Mouse (Mus musculus): Measurements from ENCODE around the gene Ciart.
"Not testable (repeated sequence)": the region's sequence is repeated elsewhere in the genome, so short reads cannot be mapped to it uniquely, and the experiment has no call there.

The Ciart gene

GRCm38 (mm10) chr3:95865050-95865449 lies 17.0 kb downstream of the Ciart start:
- DNase-seq (ENCODE audit: low spot score), result no peak

- DNase-seq (ENCODE audit: low spot score), result no peak
These were observed 18.5 kb downstream of the Ciart start for GRCm38 (mm10) chr3:95863578-95863977.

GRCm38 (mm10) chr3:95861796-95862195 lies 20.3 kb downstream of the Ciart start:
- peak; percentile 70 for DNase-seq (ENCODE audit: low spot score)

GRCm38 (mm10) chr3:95861216-95861615 lies 20.8 kb downstream of the Ciart start:
- DNase-seq (ENCODE audit: low spot score), result no peak

GRCm38 (mm10) chr3:95860323-95860722 lies 21.7 kb downstream of the Ciart start:
- no peak for DNase-seq (ENCODE audit: low spot score)

GRCm38 (mm10) chr3:95858278-95858677 lies 23.8 kb downstream of the Ciart start:
- DNase-seq (ENCODE audit: low spot score), result not testable (repeated sequence)

- not testable (repeated sequence) for DNase-seq (ENCODE audit: low spot score)
These were observed 25.0 kb downstream of the Ciart start for GRCm38 (mm10) chr3:95857050-95857449.

- no peak for DNase-seq (ENCODE audit: low spot score)
These were observed 25.9 kb downstream of the Ciart start for GRCm38 (mm10) chr3:95856115-95856514.

- DNase-seq (ENCODE audit: low spot score), result peak; percentile 97
These were observed 26.5 kb downstream of the Ciart start, which contains the start of gene Prpf3 for GRCm38 (mm10) chr3:95855502-95856089. Gene Prpf3 (minus strand): TSS chr3:95855885.

- DNase-seq (ENCODE audit: low spot score), result no peak
These were observed 30.7 kb downstream of the Ciart start for GRCm38 (mm10) chr3:95851317-95851716.

GRCm38 (mm10) chr3:95850611-95851010 lies 31.4 kb downstream of the Ciart start:
- no peak for DNase-seq (ENCODE audit: low spot score)

GRCm38 (mm10) chr3:95842503-95843214 lies 39.4 kb downstream of the Ciart start:
- DNase-seq (ENCODE audit: low spot score), result no peak

- no peak for DNase-seq (ENCODE audit: low spot score)
These were observed 42.8 kb downstream of the Ciart start for GRCm38 (mm10) chr3:95839250-95839649.

- no peak for DNase-seq (ENCODE audit: low spot score)
These were observed 53.0 kb downstream of the Ciart start for GRCm38 (mm10) chr3:95829053-95829452.
